Mouse (Mus musculus) lung, adult 18-20 months (tissue): ENCODE measurements around the gene Hspa1l.
"Not testable (repeated sequence)": the region's sequence is repeated elsewhere in the genome, so short reads cannot be mapped to it uniquely, and the experiment has no call there.

Experiments used
- DNase-seq, 2 experiments: peaks; one replicate each; pipeline ENCODE4 v3.0.0; 2022; ENCODE audit warnings: mixed read lengths in 2 of 2

The Hspa1l gene

DNA sequence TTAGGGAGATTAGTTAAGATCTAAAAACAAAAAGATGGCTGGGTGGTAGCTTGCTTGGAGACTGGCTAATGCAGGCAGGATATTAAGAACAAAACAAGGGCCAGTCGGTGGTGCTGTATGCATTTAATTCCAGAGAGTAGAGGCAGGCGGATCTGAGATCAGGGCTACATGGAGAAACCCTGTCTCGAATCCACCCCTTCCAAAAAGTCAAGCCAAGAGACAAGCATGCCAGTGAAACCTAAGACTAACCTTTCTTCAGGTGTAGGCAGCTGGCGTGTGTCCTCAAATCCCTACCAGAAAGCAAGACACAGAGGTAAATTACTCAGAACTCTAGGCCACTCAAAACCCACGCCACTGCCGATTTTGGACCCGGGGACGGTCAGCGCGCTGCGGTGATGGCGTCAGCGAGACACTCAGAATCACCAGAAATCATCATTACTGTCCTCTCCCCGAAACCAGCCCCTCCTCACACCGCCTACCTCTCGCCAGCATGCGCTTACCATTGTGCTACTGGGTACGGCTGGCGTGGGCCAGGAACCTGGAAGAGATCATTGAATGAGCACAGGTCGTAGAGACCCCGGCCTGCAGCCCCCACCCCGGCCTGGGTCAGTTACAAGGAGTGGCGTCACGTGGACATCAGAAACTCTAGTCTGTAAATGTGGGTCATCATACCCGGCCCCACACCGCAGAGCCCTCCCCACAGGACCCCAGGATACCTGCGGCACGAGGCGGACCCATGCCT lies 20.7 kb upstream of the Hspa1l start:
- no peak for DNase-seq

- peak; percentile 74 to 77 for DNase-seq
Observed at GRCm38 (mm10) chr17:34952378-34953040, 20.0 kb upstream of the Hspa1l start.

- no peak for DNase-seq
Observed at GRCm38 (mm10) chr17:34953258-34953657, 19.2 kb upstream of the Hspa1l start.

DNA sequence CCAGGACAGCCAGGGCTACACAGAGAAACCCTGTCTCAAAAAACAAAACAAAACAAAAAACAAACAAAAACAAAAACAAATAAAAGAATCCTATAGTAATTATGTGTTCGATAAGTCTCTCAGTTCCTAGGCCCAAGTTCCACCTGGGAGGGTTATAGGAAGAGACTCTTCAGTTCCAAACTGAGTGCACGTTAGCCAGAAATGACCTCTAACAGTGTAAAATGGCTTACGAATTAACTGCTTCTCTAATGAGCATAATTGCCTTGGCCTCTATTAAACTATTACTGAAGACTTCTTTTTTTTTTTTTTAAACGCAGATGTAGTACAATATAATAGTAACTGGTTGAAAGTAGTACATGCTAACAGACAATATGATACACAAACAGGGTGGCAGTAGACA lies 18.6 kb upstream of the Hspa1l start:
- DNase-seq = no peak

DNA sequence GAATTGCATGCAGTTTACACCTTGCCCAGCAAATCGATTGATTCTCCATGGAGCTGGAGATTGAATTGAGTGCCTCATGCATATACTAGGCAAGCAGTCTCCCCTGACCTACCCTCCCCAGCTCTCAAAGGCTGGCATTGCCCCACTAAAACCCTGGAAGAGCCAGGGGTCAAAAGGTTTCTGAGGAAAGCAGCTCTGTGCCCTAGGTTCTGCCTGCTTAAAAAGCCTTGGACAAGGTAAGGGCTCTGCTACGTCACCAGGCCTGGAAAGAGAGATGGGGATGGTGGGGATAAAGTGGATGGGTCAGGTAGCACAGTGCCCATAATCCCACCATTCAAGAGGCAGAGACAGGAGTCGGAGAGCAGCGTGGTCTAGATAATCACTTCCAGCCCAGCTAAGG lies 17.7 kb upstream of the Hspa1l start:
- DNase-seq = no peak

DNA sequence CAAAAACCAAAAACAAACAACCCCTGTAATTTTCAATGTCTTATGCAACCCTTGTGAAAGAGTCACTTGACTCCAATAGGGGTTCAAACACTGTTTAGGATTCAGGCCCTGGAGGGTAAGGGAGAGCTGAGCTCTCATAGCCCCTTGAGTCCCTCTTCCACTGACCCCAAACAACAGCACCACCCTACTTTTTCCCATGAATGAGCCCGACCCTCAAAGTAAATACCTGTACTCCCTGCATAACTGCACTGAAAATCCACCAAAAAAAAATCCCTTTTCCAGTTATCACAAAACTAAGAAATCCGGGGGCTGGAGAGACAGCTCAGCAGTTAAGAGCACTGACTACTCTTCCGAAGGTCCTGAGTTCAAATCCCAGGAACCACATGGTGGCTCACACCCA lies 16.6 kb upstream of the Hspa1l start:
- DNase-seq = no peak

- no peak for DNase-seq
Observed at GRCm38 (mm10) chr17:34956340-34956739, 16.2 kb upstream of the Hspa1l start.

DNA sequence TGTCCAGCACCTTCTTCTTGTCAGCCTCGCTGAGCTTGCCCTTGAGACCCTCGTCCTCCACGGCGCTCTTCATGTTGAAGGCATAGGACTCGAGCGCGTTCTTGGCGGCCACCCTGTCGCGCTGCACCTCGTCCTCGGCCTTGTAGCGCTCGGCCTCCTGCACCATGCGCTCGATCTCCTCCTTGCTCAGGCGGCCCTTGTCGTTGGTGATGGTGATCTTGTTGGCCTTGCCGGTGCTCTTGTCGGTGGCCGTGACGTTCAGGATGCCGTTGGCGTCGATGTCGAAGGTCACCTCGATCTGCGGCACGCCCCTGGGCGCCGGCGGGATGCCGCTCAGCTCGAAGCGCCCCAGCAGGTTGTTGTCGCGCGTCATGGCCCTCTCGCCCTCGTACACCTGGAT lies 15.2 kb upstream of the Hspa1l start:
- not testable (repeated sequence) for DNase-seq

- DNase-seq = not testable (repeated sequence)
Observed at GRCm38 (mm10) chr17:34957966-34958365, 14.5 kb upstream of the Hspa1l start.

GRCm38 (mm10) chr17:34958734-34959129 lies 13.8 kb upstream of the Hspa1l start:
- not testable (repeated sequence) for DNase-seq

GRCm38 (mm10) chr17:34959130-34959778 lies 13.2 kb upstream of the Hspa1l start, which contains the start of gene Hspa1b:
Gene Hspa1b (minus strand): TSS chr17:34959238.
- DNase-seq = peak; percentile 92 to 93

GRCm38 (mm10) chr17:34959881-34960515 lies 12.5 kb upstream of the Hspa1l start:
- peak; percentile 50 to 69 for DNase-seq

DNA sequence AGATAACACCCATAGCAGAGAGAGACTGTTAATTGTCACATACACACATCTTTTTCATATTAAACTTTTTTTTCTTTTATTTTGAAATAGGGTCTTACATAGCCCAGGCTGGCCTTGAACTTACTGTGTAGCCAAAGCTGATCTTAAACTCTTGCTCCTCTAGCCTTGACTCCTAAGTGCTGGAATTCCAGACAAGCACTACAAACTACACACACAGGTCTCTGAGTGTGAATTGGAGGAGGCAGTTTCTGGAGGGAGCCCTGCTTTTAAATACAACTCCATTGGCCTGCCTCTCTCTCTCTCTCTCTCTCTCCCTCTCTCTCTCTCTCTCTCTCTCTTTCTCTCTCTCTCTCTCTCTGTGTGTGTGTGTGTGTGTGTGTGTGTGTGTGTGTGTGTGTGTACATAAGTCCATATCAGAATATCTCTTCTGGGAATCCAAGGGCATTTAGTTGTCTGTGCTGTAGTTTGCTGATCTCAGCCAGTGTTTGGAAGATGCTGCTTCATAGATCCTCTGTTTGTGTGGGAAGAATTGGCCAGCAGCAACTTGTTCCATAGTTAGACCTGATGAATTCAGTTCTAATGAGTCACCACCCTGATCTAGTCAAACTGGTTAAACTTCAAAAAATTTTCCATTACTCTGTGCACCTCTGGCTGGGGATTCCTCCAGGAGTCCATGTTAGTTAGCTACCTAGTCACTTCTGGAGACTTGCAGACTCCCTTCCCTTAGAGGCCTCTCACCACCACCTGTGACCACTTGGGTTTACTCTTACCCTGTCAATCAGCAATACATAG lies 11.6 kb upstream of the Hspa1l start:
- peak in 1 of 2 experiments; percentile 44 for DNase-seq

DNA sequence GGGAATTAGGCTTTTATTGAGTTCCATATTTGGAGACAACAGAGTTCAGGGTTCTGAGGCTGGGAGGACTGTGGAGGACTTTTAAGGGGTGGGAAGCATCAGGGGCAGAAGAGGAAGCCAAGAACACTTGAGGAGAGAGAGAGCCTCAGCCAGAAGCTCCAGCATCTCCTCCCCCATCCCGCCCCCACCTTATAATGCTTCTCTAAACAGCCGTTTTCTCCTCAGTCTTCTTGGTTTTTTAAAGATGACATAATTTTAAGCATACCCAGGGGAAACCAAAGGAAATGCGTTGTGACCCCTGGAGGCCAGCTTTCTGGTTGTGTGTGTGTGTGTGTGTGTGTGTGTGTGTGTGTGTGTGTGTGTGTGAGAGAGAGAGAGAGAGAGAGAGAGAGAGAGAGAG lies 10.4 kb upstream of the Hspa1l start:
- DNase-seq = no peak

GRCm38 (mm10) chr17:34962841-34963240 lies 9.7 kb upstream of the Hspa1l start:
- no peak for DNase-seq

DNA sequence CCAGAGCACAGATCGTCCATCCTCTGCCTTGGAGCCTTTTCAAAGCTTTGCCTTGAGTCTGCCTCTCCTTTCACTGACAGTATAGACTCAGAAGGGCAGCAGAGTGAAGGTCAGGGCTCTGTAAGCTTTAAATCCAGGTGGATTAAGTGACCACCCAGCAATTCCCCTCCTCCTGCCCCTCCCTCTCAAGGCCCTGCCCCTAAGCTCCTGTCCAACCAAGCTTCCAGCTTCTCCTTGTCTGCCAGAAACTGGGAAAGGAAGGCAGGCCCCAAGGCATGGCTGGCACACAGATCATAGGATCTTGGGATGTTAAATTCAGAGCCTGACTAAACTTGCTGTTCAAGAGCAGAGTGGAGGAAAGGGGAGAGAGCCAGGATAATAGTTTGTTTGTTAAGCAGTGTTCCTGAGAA lies 7.9 kb upstream of the Hspa1l start:
- no peak for DNase-seq

GRCm38 (mm10) chr17:34965627-34966026 lies 6.9 kb upstream of the Hspa1l start:
- no peak for DNase-seq

GRCm38 (mm10) chr17:34969822-34970221 lies 2.7 kb upstream of the Hspa1l start, which contains the start of gene Gm20481:
Gene Gm20481 (plus strand): TSS chr17:34969912.
- DNase-seq = not testable (repeated sequence)

- DNase-seq = not testable (repeated sequence)
Observed at GRCm38 (mm10) chr17:34970850-34971249, 1.7 kb upstream of the Hspa1l start.

DNA sequence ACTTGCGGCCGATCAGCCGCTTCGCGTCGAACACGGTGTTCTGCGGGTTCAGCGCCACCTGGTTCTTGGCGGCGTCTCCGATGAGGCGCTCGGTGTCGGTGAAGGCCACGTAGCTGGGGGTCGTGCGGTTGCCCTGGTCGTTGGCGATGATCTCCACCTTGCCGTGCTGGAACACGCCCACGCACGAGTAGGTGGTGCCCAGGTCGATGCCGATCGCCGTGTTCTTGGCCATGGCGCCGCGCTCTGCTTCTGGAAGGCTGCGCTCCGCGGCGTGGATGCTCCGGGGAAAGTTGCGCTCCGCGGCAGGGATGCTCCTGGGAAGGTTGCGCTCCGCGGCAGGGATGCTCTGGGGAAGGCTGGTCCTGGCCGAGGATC lies 822 bp upstream of the Hspa1l start:
- not testable (repeated sequence) for DNase-seq

DNA sequence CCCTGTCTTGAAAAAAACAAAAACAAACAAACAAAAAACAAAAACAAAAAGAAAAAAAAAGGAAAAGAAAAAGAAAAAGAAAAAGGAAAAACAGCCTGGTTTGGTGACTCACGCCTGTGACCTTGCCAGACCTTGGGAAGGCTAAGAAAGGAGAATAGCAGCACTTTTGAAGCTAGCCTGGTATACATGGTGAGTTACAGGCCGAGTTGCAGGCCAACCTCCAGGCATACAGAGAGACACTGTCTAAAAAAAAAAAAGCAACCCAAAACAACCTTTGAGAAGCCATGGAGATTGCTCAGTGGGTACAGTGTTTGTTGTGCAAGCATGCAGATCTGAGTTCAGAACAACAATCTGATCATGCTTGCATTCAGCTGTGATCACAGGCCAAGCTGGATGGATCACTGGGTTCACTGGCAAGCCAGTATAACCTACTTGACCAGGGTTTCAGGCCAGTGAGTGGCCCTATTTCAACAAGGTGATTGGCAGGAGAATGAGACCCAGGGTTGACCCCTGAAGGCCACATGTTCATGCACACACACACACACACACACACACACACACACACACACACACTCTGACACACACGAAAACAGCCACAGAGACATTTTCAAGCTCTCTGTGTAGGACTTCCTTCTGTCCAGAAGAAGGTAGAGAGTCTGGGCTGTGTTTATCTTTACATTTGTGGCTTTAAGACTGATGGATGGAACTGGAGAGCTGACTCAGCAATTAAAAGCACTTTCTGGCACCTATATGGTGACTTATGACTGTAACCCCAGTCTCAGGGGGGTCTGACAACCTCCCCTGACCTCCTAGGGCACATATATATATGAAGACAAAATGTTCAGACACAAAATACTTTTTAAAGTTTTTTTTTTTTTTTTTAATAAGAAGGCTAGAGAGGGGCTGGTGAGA lies 3.3 kb downstream of the Hspa1l start:
- no peak for DNase-seq
